Mouse (Mus musculus): ENCODE results near the gene Gbp6. TPM values are rescaled to one million over a fixed set of nuclear protein-coding genes. Genes with fewer than 3 reads are reported as not detected.
"Not testable (repeated sequence)": the region's sequence is repeated elsewhere in the genome, so short reads cannot be mapped to it uniquely, and the experiment has no call there.

The Gbp6 gene
- total RNA-seq (2015; ENCODE audit: low replicate concordance) (1.7 and 2.5 TPM in 2 replicates), total RNA-seq (2017; ENCODE audit: low replicate concordance) (4.1 TPM in 1 of 2 replicates, not detected in the other)

DNA sequence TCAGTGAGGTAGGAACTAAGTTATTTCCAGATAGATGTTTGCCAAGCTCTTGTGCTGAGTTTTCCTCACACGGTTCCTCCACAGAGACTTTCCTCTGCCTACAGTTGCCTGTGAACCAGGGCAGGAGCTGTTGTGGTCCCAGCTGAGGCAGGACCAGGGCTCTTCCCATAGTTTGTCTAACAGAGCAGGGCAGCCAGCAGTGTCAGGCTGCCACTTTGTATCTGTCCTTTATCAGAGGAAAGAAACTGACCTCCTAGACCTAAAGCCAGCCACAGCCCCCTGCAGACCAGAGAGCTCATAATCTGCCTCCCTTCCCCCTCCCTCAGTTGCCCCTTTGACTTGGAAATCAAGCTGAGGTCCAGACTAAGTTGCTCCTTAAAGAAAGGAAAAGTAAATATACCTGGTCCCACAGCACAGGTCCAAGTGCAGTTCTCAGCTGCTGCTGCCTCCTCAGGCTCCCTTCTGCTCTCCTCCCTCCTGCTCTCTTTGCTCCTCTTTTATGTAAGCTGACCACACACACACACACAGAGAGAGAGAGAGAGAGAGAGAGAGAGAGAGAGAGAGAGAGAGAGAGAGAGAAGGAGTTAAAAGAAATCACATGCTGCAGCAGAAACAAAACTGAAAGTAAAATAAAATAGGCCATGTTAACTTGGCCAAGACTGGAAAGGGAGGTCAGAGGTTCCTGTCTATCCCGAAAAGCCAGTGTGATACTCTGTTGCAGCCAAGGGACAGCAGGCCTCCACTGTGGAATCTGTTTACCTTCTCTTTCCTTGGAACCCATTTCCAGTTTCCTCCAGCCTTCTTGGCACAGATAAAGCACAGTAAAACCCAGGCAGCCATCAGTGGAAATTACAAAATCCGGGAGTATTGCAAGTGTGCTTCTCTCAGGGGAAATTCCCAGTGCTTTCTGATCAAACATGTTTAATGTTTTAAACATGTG is at the start of gene Gbp6, which contains the start of gene Gm43302:
Gene Gbp6, minus strand, starts transcription at position 473 of the 940 bp plus-strand sequence.
Gene Gm43302, minus strand, starts transcription at position 470 of the 940 bp plus-strand sequence.
- ATAC-seq (replicated peaks; ENCODE audit: low FRiP score, poor library complexity, severe bottlenecking) = not testable (repeated sequence)

DNA sequence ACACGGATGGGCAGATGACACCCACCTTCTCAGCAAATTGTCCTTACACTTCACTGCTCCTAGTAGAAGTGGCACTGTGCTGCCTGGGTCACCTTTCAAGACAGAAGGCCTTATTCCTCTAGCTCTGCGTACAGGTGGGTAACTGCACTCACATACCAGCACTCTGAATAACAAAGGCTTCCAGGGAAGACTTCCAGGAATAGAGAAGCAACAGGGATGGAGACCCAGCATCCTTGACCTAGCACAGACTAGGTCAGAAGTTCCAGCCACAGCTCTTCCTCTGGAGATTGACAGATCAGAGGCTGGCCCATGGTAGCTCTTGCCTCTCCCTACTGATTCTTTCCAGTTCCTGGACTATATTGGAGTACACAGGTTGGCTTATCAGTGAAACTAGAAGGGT is 47.8 kb upstream of the Gbp6 start:
- no peak for ATAC-seq (replicated peaks; ENCODE audit: low FRiP score, poor library complexity, severe bottlenecking)

DNA sequence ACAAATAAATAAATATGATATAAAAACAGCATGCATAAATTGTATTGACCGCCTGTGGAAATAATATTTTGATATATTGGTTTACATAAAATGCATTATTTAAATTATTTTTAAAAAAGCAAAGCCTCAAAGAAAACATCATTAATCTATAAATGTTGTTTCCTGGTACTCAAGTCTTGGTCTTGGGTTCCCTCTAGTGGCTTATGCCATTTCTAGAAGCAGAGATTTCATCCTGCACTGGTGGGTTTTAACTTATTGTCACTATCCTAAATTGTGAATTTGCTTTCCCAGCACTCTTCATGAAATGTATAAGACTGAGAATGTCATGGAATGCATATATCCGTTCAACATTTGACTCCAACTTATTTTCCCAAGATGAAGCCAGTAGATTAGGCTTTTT is 29.0 kb upstream of the Gbp6 start:
- ATAC-seq (replicated peaks; ENCODE audit: low FRiP score, poor library complexity, severe bottlenecking) = no peak

DNA sequence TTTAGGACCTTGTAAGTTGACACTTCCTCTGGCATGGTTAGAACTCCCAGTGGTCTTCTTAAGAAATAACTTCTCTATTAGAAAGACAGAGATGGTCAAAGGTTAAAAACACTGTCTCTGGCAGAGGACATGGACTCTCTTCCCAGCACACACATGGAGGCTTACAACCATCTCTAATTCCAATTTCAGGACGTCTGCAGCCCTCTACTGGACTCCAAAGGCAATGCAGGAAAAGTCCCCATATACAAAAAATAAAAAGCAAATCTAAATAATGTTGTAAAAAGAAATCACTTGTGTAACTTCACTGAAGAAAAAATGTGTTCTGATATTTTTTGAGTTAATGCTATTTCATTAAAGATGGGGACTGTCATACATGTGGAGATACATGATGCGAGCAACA is 17.4 kb upstream of the Gbp6 start:
- ATAC-seq (replicated peaks; ENCODE audit: low FRiP score, poor library complexity, severe bottlenecking) = no peak

DNA sequence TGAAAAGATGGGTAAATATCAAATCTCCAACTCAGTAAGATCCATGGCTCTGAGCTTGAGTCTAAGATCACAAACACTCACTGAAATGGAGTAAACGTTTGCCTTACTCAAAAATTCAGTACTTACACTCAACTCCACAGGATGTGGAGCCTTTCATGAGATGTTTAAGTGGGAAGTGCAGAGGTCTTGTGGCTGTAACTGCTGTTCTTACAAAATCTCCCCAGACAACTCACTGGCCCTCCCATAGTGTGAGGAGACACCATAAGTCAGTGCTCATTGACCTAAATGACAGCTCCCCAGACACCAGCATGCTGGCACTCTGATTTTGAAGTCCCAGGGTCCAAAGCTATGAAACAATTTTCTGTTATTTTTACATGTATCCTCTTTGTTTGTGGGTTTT is 15.7 kb upstream of the Gbp6 start:
- ATAC-seq (replicated peaks; ENCODE audit: low FRiP score, poor library complexity, severe bottlenecking) = not testable (repeated sequence)

DNA sequence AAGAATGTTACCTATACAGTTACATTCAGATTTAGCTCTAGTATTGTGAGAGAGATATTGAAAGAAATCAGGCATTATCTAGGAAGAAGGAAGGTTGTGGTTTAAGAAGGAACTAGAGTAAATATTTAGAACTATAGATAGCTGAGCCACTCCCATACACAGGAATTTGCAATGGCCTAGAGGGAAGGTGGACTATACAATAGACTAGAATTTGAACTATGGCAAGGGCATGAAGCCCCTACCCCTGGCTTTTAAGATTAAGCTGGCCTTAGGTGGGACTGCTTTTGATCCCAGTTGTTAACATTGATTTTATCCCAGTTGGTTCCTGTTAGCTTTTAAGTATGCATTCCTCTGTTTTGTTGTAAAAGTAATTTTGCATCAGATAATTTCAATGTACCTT is 13.4 kb upstream of the Gbp6 start:
- ATAC-seq (replicated peaks; ENCODE audit: low FRiP score, poor library complexity, severe bottlenecking) = not testable (repeated sequence)

DNA sequence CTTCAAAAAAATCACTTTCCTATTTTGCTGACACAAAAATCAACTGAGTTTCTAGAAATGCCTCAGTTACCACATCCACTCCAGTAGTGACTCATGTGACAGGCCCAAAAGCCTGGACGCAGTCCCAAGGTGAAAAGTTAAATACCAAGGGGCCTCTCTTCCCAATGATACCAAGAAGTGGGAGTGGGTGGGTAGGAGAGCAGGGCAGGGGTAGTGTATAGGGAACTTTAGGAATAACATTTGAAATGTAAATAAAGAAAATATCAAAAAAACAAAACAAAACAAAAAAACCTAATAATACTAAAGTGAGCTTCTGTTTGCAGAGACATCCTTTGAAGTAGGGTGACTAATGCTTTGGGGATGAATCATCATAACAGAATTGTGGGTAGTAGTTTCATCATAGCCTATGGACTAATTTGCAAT is 12.7 kb upstream of the Gbp6 start:
- ATAC-seq (replicated peaks; ENCODE audit: low FRiP score, poor library complexity, severe bottlenecking) = no peak

DNA sequence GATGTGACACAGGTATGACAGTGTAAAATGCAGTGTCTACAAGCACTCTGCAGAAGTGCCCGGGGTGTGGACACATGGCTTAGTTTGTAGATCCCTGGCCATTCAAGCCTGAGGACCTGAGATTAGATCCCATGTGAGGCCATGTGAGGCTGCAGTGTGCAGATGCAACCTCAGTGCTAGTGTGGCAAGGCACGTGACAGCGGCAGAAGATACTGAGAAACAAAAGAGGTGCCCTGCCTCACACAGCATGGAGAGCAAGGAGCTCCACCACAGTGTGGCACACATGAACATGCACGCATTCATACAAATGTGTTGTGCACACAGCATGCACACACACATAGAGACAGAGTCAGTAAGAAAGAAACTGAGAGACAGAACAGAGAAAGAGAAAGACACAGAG is 12.2 kb upstream of the Gbp6 start:
- ATAC-seq (replicated peaks; ENCODE audit: low FRiP score, poor library complexity, severe bottlenecking) = not testable (repeated sequence)

DNA sequence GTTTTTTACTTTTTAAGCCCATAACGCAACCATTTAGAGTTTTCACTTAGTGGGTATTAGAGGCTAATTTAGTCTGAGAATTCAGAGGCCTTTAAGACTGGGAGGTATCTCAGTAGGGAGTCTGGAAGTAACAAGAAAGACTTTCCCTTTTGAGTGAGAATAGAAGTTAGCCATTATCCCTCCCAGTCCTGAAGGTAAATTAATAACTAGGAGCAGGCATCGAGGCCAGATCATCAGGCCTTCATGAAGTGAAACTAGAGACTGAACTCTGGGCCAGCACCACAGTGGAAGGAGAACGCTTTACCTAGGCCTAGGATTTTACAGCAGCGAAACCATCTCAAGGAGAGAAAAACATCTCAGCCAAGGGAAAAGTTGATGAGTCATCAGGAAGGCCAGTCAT is 8.5 kb upstream of the Gbp6 start:
- no peak for ATAC-seq (replicated peaks; ENCODE audit: low FRiP score, poor library complexity, severe bottlenecking)

DNA sequence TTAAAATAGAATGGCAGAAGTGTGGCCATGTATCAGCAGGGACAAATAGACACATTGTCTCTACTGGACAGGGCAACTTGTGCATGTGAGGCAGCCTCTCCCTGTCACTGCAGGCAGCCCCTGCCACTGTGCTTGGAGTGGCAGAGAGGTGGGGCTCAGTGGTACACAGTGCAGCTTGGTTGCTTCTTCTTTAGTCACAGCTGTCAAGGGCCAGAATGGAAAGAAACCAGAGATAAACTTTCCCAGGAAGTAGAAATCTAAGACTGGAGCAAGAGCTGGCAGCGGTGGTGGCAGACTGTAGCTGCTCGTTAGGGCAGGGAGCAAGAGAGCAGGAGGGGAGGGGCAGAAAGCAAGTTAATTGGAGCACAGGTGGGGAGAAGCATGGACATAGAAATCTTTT is 8.0 kb upstream of the Gbp6 start:
- ATAC-seq (replicated peaks; ENCODE audit: low FRiP score, poor library complexity, severe bottlenecking) = no peak

DNA sequence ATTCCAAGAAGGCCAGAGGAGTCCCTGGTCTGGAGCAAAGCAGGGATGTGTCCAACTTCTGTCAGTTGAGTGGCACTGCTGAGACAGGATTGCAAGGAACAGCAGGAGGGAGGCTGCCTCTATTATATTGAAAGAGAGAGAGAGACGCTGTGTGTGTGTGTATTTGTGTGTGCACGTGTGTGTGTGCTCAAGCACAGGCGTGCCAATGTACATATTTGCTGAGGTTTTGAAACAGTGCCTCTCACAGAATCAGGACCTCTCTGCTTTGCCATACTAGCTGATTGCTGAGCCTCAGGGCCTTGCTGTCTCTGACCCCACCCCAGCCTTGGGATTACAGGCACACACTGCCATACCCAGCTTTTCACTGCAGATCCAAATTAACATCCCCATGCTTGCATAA is 2.2 kb upstream of the Gbp6 start:
- ATAC-seq (replicated peaks; ENCODE audit: low FRiP score, poor library complexity, severe bottlenecking) = no peak

DNA sequence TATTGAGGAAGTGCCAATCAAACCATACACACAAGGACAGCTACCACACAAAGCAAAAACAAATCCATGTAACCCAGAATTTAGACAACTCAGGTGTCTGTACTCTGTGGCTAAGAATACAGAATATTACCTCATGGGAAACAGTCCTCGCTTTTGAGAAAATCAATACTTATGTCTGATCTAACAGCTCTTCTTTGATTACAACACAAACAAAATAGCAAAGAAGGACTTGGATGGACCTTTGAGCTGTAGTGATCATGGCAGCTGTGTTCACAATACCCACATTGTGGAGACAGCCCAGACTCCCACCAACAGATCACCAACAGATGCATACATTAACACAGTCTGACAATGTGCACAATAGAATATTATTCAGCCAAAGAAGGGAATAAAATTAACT is 1.0 kb downstream of the Gbp6 start:
- no peak for ATAC-seq (replicated peaks; ENCODE audit: low FRiP score, poor library complexity, severe bottlenecking)

DNA sequence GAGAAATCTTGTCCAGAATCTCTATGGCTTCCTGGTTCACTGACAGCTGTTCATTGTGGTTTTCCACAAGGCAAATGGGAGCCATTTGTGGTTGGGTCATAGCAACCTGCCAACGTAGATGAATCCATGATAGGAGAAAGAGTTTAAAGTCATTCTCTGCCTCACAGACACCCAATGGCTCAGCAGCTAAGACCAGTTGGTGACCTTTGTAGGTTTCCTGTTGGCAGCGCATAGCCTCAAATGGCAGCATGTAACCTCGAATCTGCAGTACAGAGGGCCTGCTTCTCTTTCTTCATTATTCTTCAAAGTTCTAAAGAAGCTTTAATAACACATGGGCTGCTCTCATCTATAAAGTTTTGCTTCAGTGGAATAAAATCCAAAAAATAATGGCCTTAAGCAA is 2.6 kb downstream of the Gbp6 start:
- ATAC-seq (replicated peaks; ENCODE audit: low FRiP score, poor library complexity, severe bottlenecking) = not testable (repeated sequence)

DNA sequence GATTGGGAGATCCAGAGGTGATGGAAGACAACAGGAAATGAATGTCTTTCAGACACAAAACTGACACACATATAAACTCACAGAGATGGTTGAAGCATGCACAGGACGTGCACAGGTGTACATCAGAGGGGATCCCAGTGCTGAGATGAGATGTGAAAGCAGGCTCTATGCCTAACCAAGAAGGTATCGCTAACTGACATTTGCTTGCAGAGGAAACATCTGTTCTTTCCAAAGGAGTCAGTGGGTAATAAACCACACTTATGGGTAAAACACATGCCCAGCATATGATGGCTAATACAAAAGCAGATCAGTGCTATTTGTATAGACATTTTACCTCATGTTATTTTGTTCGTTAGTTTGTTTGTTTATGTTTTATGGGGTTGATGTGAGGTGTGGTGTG is 32.8 kb downstream of the Gbp6 start:
- ATAC-seq (replicated peaks; ENCODE audit: low FRiP score, poor library complexity, severe bottlenecking) = not testable (repeated sequence)

DNA sequence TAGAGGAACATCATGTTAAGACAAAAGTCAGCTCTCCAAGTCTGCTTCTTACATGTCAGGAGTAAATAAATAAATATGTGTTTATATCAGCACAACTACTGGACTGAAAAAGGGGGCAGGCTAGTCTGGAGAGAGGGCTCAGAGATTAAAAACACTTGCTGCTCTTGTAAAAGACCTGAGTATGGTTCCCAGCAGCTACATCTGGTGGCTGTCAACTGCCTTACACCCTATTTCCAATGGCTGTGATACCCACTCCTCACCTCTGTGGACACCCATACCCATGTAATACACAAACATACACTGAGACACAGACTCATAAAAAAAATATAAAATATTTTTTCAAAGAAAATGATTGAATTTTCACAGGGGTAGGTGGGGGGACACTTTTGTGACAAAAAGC is 41.0 kb downstream of the Gbp6 start:
- ATAC-seq (replicated peaks; ENCODE audit: low FRiP score, poor library complexity, severe bottlenecking) = no peak

DNA sequence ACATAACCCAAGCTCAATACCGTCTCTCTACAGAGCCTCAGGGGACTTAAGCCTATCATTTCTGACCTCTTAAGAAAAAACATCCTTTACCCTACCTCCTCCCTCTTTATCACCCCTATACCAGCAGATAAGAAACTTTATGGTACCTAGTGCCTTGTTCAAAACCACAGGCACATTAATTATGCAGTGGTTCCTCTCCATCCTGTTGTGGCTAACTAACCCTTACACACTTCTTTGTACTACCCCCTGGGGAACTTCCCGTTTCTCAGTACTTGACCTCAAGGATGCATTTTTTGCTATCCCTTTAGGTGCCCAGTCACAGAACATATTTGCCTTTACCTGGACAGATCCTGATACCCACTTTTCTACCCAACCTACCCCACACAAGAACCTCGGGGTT is 48.8 kb downstream of the Gbp6 start:
- not testable (repeated sequence) for ATAC-seq (replicated peaks; ENCODE audit: low FRiP score, poor library complexity, severe bottlenecking)

DNA sequence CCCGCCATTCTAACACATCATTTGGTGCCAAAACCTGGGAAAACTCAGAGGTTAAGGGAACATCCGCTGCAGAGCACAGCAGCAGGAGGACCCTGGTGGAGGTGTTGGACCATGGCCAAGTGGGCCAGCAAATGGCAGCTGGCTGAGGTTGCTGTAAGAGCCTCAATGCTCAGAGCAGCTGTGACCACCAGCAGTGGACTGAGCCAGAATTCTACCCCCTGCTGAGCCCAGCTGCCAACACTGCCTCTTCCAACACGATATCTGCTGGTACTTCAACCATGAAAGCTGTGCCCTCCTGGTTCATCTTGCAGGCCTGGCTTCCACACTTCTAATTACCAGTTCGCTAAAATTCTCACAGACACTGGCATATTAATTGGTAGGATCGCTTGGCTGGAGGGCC is 52.5 kb downstream of the Gbp6 start:
- not testable (repeated sequence) for ATAC-seq (replicated peaks; ENCODE audit: low FRiP score, poor library complexity, severe bottlenecking)

DNA sequence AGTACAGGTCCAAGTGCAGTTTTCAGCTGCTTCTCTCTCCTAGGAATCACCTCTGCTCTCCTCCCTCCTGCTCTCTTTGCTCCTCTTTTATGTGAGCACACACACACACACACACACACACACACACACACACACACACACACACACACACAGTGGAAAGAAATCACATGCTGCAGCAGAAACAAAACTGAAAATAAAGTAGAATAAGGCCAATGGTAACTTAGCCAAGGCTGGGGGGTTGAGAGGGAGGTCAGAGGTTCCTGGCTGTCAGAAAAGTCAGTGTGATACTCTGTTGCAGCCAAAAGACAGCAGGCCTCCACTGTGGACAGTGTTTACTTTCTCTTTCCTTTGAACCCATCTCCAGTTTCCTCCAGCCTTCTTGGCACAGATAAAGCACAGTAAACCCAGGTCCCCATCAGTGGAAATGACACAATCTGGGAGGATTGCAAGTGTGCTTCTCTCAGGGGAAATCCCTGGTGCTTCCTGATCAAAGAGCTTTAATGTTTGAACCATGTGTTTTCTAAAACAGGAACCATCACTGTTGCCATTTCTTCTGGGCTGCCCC is 53.9 kb downstream of the Gbp6 start, which contains the start of gene Gbp10:
Gene Gbp10, minus strand, starts transcription at position 51 of the 565 bp plus-strand sequence.
- ATAC-seq (replicated peaks; ENCODE audit: low FRiP score, poor library complexity, severe bottlenecking) = not testable (repeated sequence)

DNA sequence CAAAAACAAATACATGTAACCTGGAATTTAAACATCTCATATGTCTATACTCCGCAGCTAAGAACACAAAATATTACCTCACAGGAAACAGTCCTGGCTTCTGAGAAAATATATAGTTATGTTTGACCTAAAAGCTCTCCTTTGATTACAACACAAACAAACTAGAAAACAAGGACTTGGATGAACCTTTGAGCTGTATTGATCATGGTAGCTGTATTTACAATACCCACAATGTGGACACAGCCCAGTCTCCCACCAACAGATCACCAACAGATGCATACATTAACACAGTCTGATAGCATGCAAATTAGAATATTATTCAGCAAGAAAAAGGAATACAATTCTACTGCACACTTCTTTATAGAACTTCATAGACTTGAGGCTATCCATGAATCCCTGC is 55.1 kb downstream of the Gbp6 start:
- not testable (repeated sequence) for ATAC-seq (replicated peaks; ENCODE audit: low FRiP score, poor library complexity, severe bottlenecking)

DNA sequence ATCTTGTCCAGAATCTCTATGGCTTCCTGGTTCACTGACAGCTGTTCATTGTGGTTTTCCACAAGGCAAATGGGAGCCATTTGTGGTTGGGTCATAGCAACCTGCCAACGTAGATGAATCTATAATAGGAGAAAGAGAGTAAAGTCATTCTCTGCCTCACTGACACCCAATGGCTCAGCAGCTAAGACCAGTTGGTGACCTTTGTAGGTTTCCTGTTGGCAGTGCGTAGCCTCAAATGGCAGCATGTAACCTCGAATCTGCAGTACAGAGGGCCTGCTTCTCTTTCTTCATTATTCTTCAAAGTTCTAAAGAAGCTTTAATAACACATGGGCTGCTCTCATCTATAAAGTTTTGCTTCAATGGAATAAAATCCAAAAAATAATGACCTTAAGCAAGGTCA is 57.5 kb downstream of the Gbp6 start:
- not testable (repeated sequence) for ATAC-seq (replicated peaks; ENCODE audit: low FRiP score, poor library complexity, severe bottlenecking)
